Mouse (Mus musculus): Measurements from ENCODE around the gene Slmap. TPM values are rescaled to one million over a fixed set of nuclear protein-coding genes. Genes with fewer than 3 reads are reported as not detected.
"Not testable (repeated sequence)": the region's sequence is repeated elsewhere in the genome, so short reads cannot be mapped to it uniquely, and the experiment has no call there.

The Slmap gene
- polyA plus RNA-seq, 1 experiment from 2014 or later: 20.2 TPM

DNA sequence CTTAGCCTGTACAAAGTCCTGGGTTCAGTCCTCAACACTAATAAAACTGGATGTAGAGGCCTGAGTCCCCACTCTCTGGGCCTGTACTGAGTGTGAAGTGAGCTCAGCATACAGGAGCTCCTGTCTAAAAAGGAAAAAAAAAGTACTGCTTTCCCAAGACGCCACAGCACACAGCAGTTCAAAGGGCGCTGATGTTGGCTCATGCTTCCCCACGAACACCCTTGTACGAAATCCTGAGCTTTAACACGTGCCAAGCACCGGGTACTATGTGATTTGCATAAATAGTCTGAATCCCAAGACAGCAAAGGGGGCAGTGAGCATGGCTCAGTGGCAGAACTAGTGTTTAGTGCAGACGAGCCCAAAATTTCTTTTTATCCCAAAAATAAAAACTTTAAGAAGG lies 4.4 kb downstream of the Slmap start:
- Histone ChIP-seq H3K9me3 (replicated peaks) (no peaks in the 10 kb centered on the region), H3K9ac (no peak overlapping the region), H3K4me2 (peak overlapping the region; percentile 28), H3K27ac (no peak overlapping the region), H3K4me3 (no peak overlapping the region), H3K27me3 (replicated peaks) (no peaks in the 10 kb centered on the region), H3K36me3 (peaks cover 33% of the 10 kb centered on the region), H3K4me1 (peaks cover 74% of the 10 kb centered on the region)
- ATAC-seq: no peak
- 75% methylated on average over 7 of the region's 7 CpGs for WGBS (ENCODE audit: insufficient replicate concordance)

DNA sequence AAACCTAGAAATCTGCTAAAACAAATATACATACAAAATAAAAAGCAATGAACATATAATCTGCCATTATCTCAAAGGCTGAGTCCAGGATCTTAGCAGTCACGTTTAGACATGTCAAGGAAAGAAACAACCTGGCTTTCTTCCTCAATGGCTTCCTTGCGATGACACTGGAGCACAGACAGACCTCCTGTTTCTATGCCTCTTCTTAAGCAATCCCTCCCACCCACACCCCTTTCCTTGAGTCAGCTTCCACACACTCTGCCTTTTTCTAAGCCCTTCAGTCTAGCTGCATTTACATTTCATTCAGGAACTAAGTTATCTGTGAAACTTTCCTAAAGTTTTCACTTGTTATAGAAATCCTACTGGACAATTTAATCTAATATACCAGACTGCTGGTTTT lies 6.4 kb downstream of the Slmap start:
- Histone ChIP-seq H3K9ac (no peak overlapping the region), H3K4me1 (peaks cover 67% of the 10 kb centered on the region), H3K27me3 (replicated peaks) (no peaks in the 10 kb centered on the region), H3K4me3 (no peak overlapping the region), H3K27ac (no peak overlapping the region), H3K9me3 (replicated peaks) (no peaks in the 10 kb centered on the region), H3K36me3 (peaks cover 44% of the 10 kb centered on the region), H3K4me2 (no peak overlapping the region)
- ATAC-seq: no peak
- WGBS (ENCODE audit: insufficient replicate concordance): 43% methylated on average over 2 of the region's 2 CpGs

DNA sequence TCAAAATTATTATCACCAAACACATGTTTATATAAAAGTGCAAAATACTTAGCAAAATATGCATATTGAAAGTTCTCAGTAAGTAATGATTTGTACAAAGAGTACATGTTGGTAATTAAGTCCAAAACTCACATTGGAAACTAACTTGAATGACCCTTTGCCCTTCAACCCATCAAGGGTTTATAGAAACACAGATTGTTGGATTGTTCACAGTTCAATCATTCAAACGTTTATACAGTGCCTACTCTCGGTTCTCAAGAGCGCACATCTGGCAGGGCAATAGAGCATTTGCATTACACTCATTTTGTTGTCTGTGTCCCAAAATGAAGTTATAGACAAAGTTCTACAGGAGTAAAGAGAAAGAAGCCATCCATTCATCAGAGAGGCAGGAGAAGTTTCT lies 8.8 kb downstream of the Slmap start:
- ATAC-seq: no peak
- 72% methylated on average over 3 of the region's 3 CpGs for WGBS (ENCODE audit: insufficient replicate concordance)
- Histone ChIP-seq H3K27me3 (replicated peaks) (no peaks in the 10 kb centered on the region), H3K4me3 (no peak overlapping the region), H3K27ac (no peak overlapping the region), H3K4me2 (no peak overlapping the region), H3K9me3 (replicated peaks) (no peaks in the 10 kb centered on the region), H3K4me1 (peaks cover 47% of the 10 kb centered on the region), H3K9ac (no peak overlapping the region), H3K36me3 (peaks cover 46% of the 10 kb centered on the region)

GRCm38 (mm10) chr14:26523082-26523481 lies 11.6 kb downstream of the Slmap start:
- WGBS (ENCODE audit: insufficient replicate concordance): 80% methylated on average over 2 of the region's 2 CpGs
- no peak for ATAC-seq
- Histone ChIP-seq H3K9me3 (replicated peaks) (no peaks in the 10 kb centered on the region), H3K4me1 (peaks cover 23% of the 10 kb centered on the region), H3K27me3 (replicated peaks) (no peaks in the 10 kb centered on the region), H3K4me3 (no peak overlapping the region), H3K4me2 (no peak overlapping the region), H3K36me3 (peaks cover 27% of the 10 kb centered on the region), H3K27ac (no peak overlapping the region), H3K9ac (no peak overlapping the region)

- ATAC-seq: no peak
- H3K4me3 ChIP-seq: no peak overlapping the region
- no peak overlapping the region for H3K4me2 ChIP-seq
- peaks cover 14% of the 10 kb centered on the region for H3K36me3 ChIP-seq
- no peak overlapping the region for H3K27ac ChIP-seq
- H3K27me3 ChIP-seq (replicated peaks): no peaks in the 10 kb centered on the region
- no peaks in the 10 kb centered on the region for H3K9me3 ChIP-seq (replicated peaks)
- no peak overlapping the region for H3K9ac ChIP-seq
- 79% methylated on average over 4 of the region's 4 CpGs for WGBS (ENCODE audit: insufficient replicate concordance)
- peaks cover 22% of the 10 kb centered on the region for H3K4me1 ChIP-seq
Observed at GRCm38 (mm10) chr14:26519831-26520230, 14.9 kb downstream of the Slmap start.

DNA sequence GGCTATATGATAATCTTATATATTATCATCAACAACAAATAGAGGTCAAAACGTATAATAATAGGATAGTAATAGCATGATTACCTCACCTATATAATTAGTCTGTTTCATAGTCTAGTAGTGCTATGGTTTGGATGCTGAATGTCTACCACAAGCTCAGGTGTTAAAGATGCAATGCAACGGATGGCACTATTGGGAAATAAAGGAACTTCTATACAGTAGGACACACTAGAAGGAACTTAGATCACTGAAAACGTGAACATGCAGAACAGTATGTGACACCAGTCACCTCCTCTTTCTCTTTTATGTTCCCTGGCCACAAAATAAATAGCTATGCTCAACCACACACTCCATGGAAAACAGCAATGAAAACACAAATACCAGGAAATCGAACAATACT lies 16.9 kb downstream of the Slmap start:
- Histone ChIP-seq H3K36me3 (0 out of 2 replicates have a peak, but pooled peaks cover 6% of the 10 kb centered on the region), H3K27me3 (replicated peaks) (no peaks in the 10 kb centered on the region), H3K4me2 (no peak overlapping the region), H3K27ac (no peak overlapping the region), H3K9me3 (replicated peaks) (no peaks in the 10 kb centered on the region), H3K4me3 (no peak overlapping the region), H3K9ac (no peak overlapping the region), H3K4me1 (peaks cover 25% of the 10 kb centered on the region)
- ATAC-seq: no peak
- WGBS (ENCODE audit: insufficient replicate concordance): 75% methylated on average over 4 of the region's 4 CpGs

DNA sequence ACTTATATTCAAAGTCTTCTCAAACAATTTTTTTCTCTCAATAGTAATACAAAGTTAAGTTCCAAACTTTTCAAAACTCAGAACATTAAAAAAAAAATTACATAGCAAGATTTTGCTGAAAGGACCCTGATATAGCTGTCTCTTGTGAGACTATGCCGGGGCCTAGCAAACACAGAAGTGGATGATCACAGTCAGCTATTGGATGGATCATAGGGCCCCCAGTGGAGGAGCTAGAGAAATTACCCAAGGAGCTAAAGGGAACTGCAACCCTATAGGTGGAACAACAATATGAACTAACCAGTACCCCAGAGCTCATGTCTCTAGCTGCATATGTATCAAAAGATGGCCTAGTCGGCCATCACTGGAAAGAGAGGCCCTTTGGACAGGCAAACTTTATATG lies 18.5 kb downstream of the Slmap start:
- not testable (repeated sequence) for H3K4me3 ChIP-seq; H3K9me3 ChIP-seq (replicated peaks); H3K27me3 ChIP-seq (replicated peaks); H3K9ac ChIP-seq; H3K36me3 ChIP-seq; ATAC-seq
- 28% methylated on average over 2 of the region's 2 CpGs for WGBS (ENCODE audit: insufficient replicate concordance)
- Histone ChIP-seq H3K4me2 (peak overlapping the region; percentile 55), H3K4me1 (peaks cover 25% of the 10 kb centered on the region), H3K27ac (peak overlapping the region; percentile 70)

DNA sequence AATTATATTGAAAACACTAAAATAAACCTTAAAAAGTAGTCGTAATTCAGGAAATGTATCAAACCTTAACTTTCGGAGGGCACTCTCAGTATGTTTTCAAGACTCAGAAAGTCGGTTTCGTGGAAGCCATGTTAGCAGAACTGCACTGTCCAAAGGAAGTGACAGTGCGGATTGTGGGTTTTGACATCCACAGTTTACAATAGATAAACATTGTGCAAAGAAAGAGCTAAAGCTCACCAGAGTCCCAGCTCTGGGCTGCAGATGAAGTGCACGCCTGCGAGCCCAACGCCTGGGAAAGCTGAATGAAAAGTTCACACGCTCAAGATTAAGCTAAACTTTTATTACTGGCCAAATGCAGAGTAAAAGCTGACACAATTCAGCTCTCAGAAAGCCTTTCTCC lies 18.9 kb downstream of the Slmap start:
- Histone ChIP-seq H3K4me3 (no peak overlapping the region), H3K4me2 (peak overlapping the region; percentile 55), H3K9ac (peak overlapping the region; percentile 45), H3K4me1 (peaks cover 25% of the 10 kb centered on the region), H3K27ac (peak overlapping the region; percentile 70), H3K36me3 (0 out of 2 replicates have a peak, but pooled peaks cover 2% of the 10 kb centered on the region), H3K27me3 (replicated peaks) (no peaks in the 10 kb centered on the region), H3K9me3 (replicated peaks) (no peaks in the 10 kb centered on the region)
- ATAC-seq: peak; percentile 84
- 14% methylated on average over 9 of the region's 9 CpGs for WGBS (ENCODE audit: insufficient replicate concordance)

DNA sequence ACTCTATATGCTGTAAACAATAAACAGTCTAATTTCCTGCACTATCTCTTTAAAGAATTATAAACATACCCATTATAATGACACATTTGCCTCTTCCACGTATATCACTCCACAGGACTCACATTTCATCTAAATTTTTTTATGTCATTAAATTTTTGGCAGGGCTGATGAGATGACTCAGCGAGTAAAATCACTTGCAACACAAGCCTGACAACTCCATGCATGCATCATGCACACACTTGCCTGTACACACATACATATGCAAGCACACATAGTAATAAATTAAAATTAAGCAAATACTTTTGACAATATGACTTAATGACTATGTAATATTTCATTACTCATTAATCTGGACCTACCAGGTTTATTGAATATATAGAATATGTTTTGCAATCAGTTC lies 24.2 kb downstream of the Slmap start:
- WGBS (ENCODE audit: insufficient replicate concordance): 81% methylated on average over 2 of the region's 2 CpGs
- H3K4me2 ChIP-seq: no peak overlapping the region
- peaks cover 6% of the 10 kb centered on the region for H3K4me1 ChIP-seq
- no peaks in the 10 kb centered on the region for H3K9me3 ChIP-seq (replicated peaks)
- H3K27ac ChIP-seq: no peak overlapping the region
- H3K36me3 ChIP-seq: no peaks in the 10 kb centered on the region
- H3K4me3 ChIP-seq: no peak overlapping the region
- ATAC-seq: no peak
- H3K27me3 ChIP-seq (replicated peaks): no peaks in the 10 kb centered on the region
- no peak overlapping the region for H3K9ac ChIP-seq

DNA sequence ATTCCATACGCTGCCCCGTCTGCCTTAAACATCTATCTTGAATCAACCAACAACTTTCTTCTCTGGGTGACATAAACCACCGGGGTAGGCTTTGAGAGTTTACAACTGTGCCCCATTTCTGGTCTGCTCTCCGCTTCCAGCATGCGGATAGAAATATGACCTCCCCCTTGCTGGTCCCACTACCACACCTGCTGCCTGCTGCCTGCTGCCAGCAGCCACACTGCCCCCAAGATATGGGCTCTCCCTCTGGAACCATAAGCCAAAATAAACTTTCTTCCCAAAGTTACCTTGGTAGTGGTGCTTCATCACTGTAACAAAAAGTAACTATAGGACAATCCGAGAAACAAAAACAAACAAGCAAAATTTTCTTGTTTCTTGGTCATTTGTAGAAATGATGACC lies 26.6 kb downstream of the Slmap start:
- Histone ChIP-seq H3K4me3 (no peak overlapping the region), H3K9me3 (replicated peaks) (no peaks in the 10 kb centered on the region), H3K4me1 (no peaks in the 10 kb centered on the region), H3K4me2 (no peak overlapping the region), H3K36me3 (peaks cover 3% of the 10 kb centered on the region; the same call in 1 of the 2 replicates), H3K27ac (no peak overlapping the region), H3K9ac (no peak overlapping the region), H3K27me3 (replicated peaks) (no peaks in the 10 kb centered on the region)
- WGBS (ENCODE audit: insufficient replicate concordance): 87% methylated on average over 6 of the region's 6 CpGs
- ATAC-seq: no peak

DNA sequence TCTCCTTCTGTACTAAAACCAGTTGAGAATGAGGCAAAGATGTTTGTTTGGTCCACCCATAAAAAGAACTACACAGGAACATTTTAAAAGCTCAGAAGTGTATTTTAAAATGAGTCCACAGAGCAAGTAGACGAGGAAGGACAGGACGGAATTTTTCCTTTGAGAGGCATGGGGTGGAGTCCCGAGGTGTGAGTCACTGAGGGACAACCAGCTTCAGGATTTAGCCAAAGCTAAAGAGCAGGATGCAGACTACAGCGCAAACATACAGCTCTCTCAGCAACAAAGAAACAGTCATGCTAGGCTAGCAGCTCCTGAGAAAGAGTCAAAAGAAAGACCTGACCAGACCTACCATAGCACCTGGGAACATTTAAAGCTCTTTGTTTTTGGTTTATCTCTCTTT lies 27.4 kb downstream of the Slmap start:
- H3K4me1 ChIP-seq: no peaks in the 10 kb centered on the region
- H3K4me3 ChIP-seq: no peak overlapping the region
- no peaks in the 10 kb centered on the region for H3K27me3 ChIP-seq (replicated peaks)
- no peak overlapping the region for H3K4me2 ChIP-seq
- H3K27ac ChIP-seq: no peak overlapping the region
- 80% methylated on average over 4 of the region's 4 CpGs for WGBS (ENCODE audit: insufficient replicate concordance)
- no peak overlapping the region for H3K9ac ChIP-seq
- no peak for ATAC-seq
- peaks cover 3% of the 10 kb centered on the region; the same call in 1 of the 2 replicates for H3K36me3 ChIP-seq
- H3K9me3 ChIP-seq (replicated peaks): no peaks in the 10 kb centered on the region

DNA sequence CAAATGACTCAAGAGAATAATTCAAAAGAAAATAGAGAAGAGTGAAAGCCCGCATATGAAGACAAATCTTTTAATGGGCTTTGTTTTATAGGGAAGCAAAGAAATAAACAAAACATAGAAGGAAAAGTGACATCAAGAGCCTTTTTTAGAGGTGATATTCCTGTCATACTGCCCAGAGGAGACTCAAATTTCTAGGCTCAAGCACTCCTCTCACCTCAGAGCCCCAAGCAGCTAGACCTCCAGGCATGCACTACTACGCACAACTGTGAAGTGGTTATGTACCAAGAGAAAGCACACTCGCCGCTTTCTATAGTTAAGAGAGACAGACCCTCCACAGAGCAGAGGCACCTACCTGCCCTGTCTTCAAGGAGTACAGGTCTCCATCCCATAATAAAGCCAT lies 30.2 kb downstream of the Slmap start:
- no peak overlapping the region for H3K9ac ChIP-seq
- 92% methylated on average over 4 of the region's 4 CpGs for WGBS (ENCODE audit: insufficient replicate concordance)
- H3K4me1 ChIP-seq: no peaks in the 10 kb centered on the region
- no peaks in the 10 kb centered on the region for H3K27me3 ChIP-seq (replicated peaks)
- H3K27ac ChIP-seq: no peak overlapping the region
- H3K4me3 ChIP-seq: no peak overlapping the region
- peaks cover 3% of the 10 kb centered on the region; the same call in 1 of the 2 replicates for H3K36me3 ChIP-seq
- H3K9me3 ChIP-seq (replicated peaks): no peaks in the 10 kb centered on the region
- no peak overlapping the region for H3K4me2 ChIP-seq
- ATAC-seq: no peak

DNA sequence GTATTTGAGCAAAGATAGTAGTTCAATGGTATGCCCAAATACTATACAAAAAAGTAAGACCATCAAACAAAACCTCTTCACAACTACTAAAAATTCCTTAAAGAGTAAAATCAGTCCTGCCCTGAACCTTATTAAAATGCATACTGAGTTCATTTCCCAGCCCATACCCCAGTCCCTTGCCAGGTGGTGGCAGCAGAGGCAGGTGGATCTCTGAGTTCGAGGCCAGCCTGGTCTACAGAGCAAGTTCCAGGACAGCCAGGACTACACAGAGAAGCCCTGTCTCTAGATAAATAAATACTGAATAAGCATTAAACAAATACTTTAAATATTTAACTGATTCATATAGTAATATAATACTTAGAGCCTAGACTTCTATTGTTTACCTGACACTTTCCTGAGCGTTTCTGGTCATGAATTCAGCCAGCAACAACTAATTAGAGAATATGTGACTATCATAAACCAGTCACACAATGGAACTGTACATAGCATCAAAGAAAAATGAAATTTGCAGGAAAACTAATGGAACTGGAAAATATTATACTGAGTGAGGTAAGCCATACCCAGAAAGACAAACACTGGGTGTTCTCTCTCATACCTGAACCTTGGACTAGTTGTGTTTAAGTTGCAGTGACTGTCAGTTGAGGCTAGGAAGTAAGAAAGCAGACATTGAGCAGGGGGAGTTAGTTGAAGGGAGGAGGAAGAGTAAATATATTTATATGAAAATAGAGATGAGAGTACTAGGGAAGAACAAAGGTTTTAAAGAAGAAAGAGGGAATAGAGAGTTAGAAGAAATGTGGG lies 34.4 kb downstream of the Slmap start:
- no peak for ATAC-seq
- Histone ChIP-seq H3K9ac (no peak overlapping the region), H3K9me3 (replicated peaks) (no peaks in the 10 kb centered on the region), H3K27me3 (replicated peaks) (no peaks in the 10 kb centered on the region), H3K27ac (no peak overlapping the region), H3K4me3 (no peak overlapping the region), H3K36me3 (peaks cover 6% of the 10 kb centered on the region; the same call in 1 of the 2 replicates), H3K4me2 (no peak overlapping the region), H3K4me1 (no peaks in the 10 kb centered on the region)
- 76% methylated on average over 2 of the region's 2 CpGs for WGBS (ENCODE audit: insufficient replicate concordance)
